Mouse (Mus musculus): Measurements from ENCODE around the gene Lztfl1. TPM values are rescaled to one million over a fixed set of nuclear protein-coding genes. Genes with fewer than 3 reads are reported as not detected.
"Not testable (repeated sequence)": the region's sequence is repeated elsewhere in the genome, so short reads cannot be mapped to it uniquely, and the experiment has no call there.

Lztfl1 gene
- total RNA-seq, 4 experiments from 2014 or later = 63.4 to 78.6 (median 74.5) TPM

GRCm38 (mm10) chr9:123683704-123684103, 33.8 kb downstream of the Lztfl1 start:
- DNase-seq (ENCODE audit: low spot score in 2 of 2) = no peak

- no peak for DNase-seq (ENCODE audit: low spot score in 2 of 2)
Observed at GRCm38 (mm10) chr9:123679198-123679597, 38.3 kb downstream of the Lztfl1 start.

- DNase-seq (ENCODE audit: low spot score in 2 of 2) = no peak
Observed at GRCm38 (mm10) chr9:123678327-123679105, 39.0 kb downstream of the Lztfl1 start, which contains the start of the genes Ccr9 and Slc6a20a. TSS of gene Ccr9 (plus strand) at chr9:123678439. TSS of gene Slc6a20a (minus strand) at chr9:123678885.

GRCm38 (mm10) chr9:123665645-123666044, 51.9 kb downstream of the Lztfl1 start:
- DNase-seq (ENCODE audit: low spot score in 2 of 2) = peak in 1 of 2 experiments; percentile 18

GRCm38 (mm10) chr9:123659986-123660676, 57.4 kb downstream of the Lztfl1 start:
- DNase-seq (ENCODE audit: low spot score in 2 of 2) = not testable (repeated sequence)

- no peak for DNase-seq (ENCODE audit: low spot score in 2 of 2)
Observed at GRCm38 (mm10) chr9:123658981-123659380, 58.5 kb downstream of the Lztfl1 start.

- DNase-seq (ENCODE audit: low spot score in 2 of 2) = no peak
Observed at GRCm38 (mm10) chr9:123657457-123657856, 60.0 kb downstream of the Lztfl1 start.

- DNase-seq (ENCODE audit: low spot score in 2 of 2) = no peak
Observed at GRCm38 (mm10) chr9:123651369-123651768, 66.1 kb downstream of the Lztfl1 start.

GRCm38 (mm10) chr9:123649785-123650511, 67.5 kb downstream of the Lztfl1 start:
- DNase-seq (ENCODE audit: low spot score in 2 of 2) = no peak

Other genes with a start within 250 kb of the Lztfl1 start
- gene Limd1, start 239.0 kb downstream of the Lztfl1 start, total RNA-seq (2022) = 1 to 10 TPM; 6.7 to 9.6 (median 7.6) TPM
- 10 to 100 TPM; 54.6 to 69.3 (median 62.3) TPM for gene Sacm1l, start 187.9 kb downstream of the Lztfl1 start, total RNA-seq (2022)
- gene Slc6a20b, start 85.1 kb downstream of the Lztfl1 start, total RNA-seq (2022) = under 1 TPM; 0.37 to 0.54 (median 0.40) TPM
- gene Ccr9, start 39.3 kb downstream of the Lztfl1 start, total RNA-seq (2022) = under 1 TPM; 0.08 to 0.23 (median 0.18) TPM
- gene Slc6a20a, start 38.8 kb downstream of the Lztfl1 start, total RNA-seq (2022) = 10 to 100 TPM; 15.8 to 21.6 (median 18.3) TPM
- gene Cxcr6, start 88.8 kb upstream of the Lztfl1 start, total RNA-seq (2022) = not detected
- gene Fyco1, start 134.2 kb upstream of the Lztfl1 start, total RNA-seq (2022) = 10 to 100 TPM; 43.9 to 50.5 (median 46.7) TPM
- not detected for gene Xcr1, start 144.3 kb upstream of the Lztfl1 start, total RNA-seq (2022)